Mouse (Mus musculus) neural tube, embryonic 11.5 days (tissue): ENCODE results near the gene Smagp. TPM values are rescaled to one million over a fixed set of nuclear protein-coding genes. Genes with fewer than 3 reads are reported as not detected.

Source experiments
- ATAC-seq: fragments of 200-750 bp; cut with Nextera tagmentation; 2 replicates; pipeline ENCODE4 v1.8.0; 2017; ENCODE audit warnings: moderate number of reproducible peaks, mild to moderate bottlenecking, moderate TSS enrichment, moderate library complexity; ENCODE audit not compliant: insufficient read depth, low FRiP score, low TSS enrichment
- DNase-seq: peaks from one replicate; pipeline ENCODE4 v3.0.0-alpha.2; 2015; ENCODE audit warnings: low spot score
- H3K27ac ChIP-seq: fragments of 300-500 bp; sonication (generic); 2 replicates; pipeline ENCODE4 v1.5.1; 2014; ENCODE audit warnings: low read depth, mild to moderate bottlenecking, low read length
- H3K27me3 ChIP-seq: fragments of 300-500 bp; sonication (generic); 2 replicates; pipeline ENCODE4 v1.6.1; 2014; ENCODE audit warnings: mild to moderate bottlenecking, low read length, mixed read lengths; ENCODE audit not compliant: control insufficient read depth, insufficient read depth
- H3K36me3 ChIP-seq: fragments of 300-500 bp; sonication (generic); 2 replicates; pipeline ENCODE4 v1.6.1; 2014; ENCODE audit warnings: mild to moderate bottlenecking, low read length, moderate library complexity, mixed read lengths; ENCODE audit not compliant: control insufficient read depth, insufficient read depth
- H3K4me1 ChIP-seq: fragments of 300-500 bp; sonication (generic); 2 replicates; pipeline ENCODE4 v1.6.1; 2014; ENCODE audit warnings: low read length, mixed read lengths; ENCODE audit not compliant: control insufficient read depth, insufficient read depth
- H3K4me2 ChIP-seq: fragments of 300-500 bp; sonication (generic); 2 replicates; pipeline ENCODE4 v1.6.1; 2014; ENCODE audit warnings: low read depth, mild to moderate bottlenecking, moderate library complexity
- H3K4me3 ChIP-seq: fragments of 300-500 bp; sonication (generic); 2 replicates; pipeline ENCODE4 v1.5.1; 2014; ENCODE audit warnings: low read depth, low read length
- H3K9ac ChIP-seq: fragments of 300-500 bp; sonication (generic); 2 replicates; pipeline ENCODE4 v1.6.1; 2014; ENCODE audit warnings: mild to moderate bottlenecking, low read length
- H3K9me3 ChIP-seq: fragments of 300-500 bp; sonication (generic); 2 replicates; pipeline ENCODE4 v1.6.1; 2016; ENCODE audit warnings: low read length; ENCODE audit not compliant: control insufficient read depth
- WGBS: fragments of 180-500 bp; shearing (Covaris S2); extraction: QIAGEN DNeasy Blood & Tissue Kit; methylation state at CpG from one replicate; pipeline ENCODE4 v1.1.7; 2014; 5-methylcytosine and 5-hydroxymethylcytosine counted together
- polyA plus RNA-seq: library from polyadenylated mRNA; unstranded; fragments of >200 nt; fragmentation: Nextera tagmentation; extraction: Ambion mirVana; gene quantifications from 2 replicates; pipeline ENCODE4 v1.2.1, GENCODE M21; 2014

Smagp gene
- polyA plus RNA-seq, 1 experiment from 2014 or later = 3.8 TPM

DNA sequence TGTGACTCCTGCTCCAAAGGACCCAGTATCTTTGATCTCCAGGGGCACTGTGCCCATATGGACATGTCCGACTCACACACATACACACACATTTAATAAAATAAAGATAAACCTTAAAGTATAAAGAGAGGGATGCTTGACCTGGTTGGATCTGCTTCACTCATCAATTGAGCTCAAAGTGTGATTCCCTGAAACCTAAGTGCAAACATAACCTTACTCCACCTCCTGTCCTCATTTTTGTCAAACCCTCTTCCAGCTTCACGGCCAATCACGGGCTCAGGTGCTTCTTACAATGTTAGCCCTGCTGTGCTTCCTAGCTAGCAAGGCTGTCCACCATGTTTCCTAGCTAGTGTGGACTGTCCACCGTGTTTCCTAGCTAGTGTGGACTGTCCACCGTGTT lies 18.5 kb upstream of the Smagp start:
- DNase-seq = no peak
- H3K9me3 ChIP-seq = no peaks in the 10 kb centered on the region
- 88% methylated on average over 5 of the region's 5 CpGs for WGBS
- no peak overlapping the region for H3K9ac ChIP-seq
- no peak overlapping the region for H3K4me2 ChIP-seq
- no peaks in the 10 kb centered on the region for H3K27me3 ChIP-seq
- H3K36me3 ChIP-seq = no peaks in the 10 kb centered on the region
- no peaks in the 10 kb centered on the region for H3K4me1 ChIP-seq
- H3K27ac ChIP-seq = no peak overlapping the region
- no peak overlapping the region for H3K4me3 ChIP-seq
- no peak for ATAC-seq

DNA sequence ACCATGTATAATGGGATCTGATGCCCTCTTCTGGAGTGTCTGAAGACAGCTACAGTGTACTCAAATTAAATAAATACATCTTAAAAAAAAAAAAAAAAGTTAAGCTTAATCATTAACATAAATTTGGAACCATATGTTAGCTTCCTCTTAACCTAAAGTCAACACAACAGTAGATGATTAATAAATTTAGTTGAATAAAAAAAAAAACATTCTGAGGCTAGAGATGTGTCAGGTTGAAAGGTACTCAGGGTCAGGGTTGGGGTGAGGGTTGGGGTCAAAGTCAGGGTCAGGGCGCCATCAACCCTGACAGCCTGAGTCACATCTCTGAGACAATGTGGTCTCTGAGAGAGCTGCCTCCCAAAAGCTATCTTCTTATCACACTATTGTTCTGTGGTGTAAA lies 17.5 kb upstream of the Smagp start:
- no peaks in the 10 kb centered on the region for H3K36me3 ChIP-seq

DNA sequence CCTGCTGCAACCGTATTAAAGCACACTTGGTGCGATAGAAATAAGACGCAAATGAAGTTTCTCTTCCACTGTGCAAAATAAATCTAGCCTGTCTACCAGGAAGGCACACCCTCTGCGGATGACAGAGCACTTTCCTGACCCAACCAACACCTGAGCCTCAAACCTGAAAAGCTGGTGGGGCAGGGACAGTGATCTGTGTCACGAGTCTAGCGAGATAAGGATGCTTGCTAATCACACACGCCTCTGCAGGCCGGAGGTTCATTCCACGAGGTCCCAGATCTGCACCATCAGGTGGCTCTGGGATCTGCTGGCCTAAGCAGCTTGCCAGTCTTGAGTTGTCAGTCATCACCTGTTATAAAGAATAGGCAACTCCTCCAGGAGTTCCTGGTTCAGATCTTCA lies 14.9 kb upstream of the Smagp start:
- H3K9me3 ChIP-seq = no peaks in the 10 kb centered on the region
- no peaks in the 10 kb centered on the region for H3K4me1 ChIP-seq
- DNase-seq (no peak), ATAC-seq (no peak)
- no peak overlapping the region for H3K27ac ChIP-seq
- no peak overlapping the region for H3K4me2 ChIP-seq
- no peaks in the 10 kb centered on the region for H3K27me3 ChIP-seq
- 89% methylated on average over 9 of the region's 9 CpGs for WGBS
- H3K9ac ChIP-seq = no peak overlapping the region
- H3K4me3 ChIP-seq = no peak overlapping the region
- no peaks in the 10 kb centered on the region for H3K36me3 ChIP-seq

More for the DNA sequence above, 17.5 kb upstream of the Smagp start:
- Histone ChIP-seq H3K27ac (no peak overlapping the region), H3K9ac (no peak overlapping the region), H3K9me3 (no peaks in the 10 kb centered on the region), H3K4me2 (no peak overlapping the region), H3K4me3 (no peak overlapping the region), H3K27me3 (no peaks in the 10 kb centered on the region), H3K4me1 (no peaks in the 10 kb centered on the region)
- ATAC-seq (no peak), DNase-seq (no peak)
- 84% methylated on average over 1 of the region's 1 CpGs for WGBS

DNA sequence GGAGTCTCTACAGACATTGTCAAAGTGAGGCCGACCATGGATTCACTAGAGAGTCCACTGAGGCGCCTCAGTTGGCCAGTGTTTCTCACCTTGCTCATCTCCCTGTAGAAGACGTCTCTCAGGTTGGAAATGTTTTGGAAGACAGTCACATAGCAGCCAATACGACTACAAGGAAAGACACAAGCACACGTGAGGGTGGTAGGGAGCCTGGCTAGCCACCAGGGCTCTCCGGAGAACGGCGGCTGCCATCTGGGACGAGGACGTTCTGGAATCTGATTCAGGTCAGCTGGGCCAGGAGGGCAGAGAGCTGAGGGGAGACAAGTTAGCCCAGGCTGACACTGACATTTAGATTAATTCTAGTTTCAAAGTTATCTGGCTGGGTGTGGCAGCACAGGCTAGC lies 13.4 kb upstream of the Smagp start:
- no peak for DNase-seq
- no peaks in the 10 kb centered on the region for H3K36me3 ChIP-seq
- no peaks in the 10 kb centered on the region for H3K4me1 ChIP-seq
- H3K27me3 ChIP-seq = no peaks in the 10 kb centered on the region
- 88% methylated on average over 10 of the region's 10 CpGs for WGBS
- no peak overlapping the region for H3K27ac ChIP-seq
- H3K4me2 ChIP-seq = no peak overlapping the region
- ATAC-seq = no peak
- no peak overlapping the region for H3K9ac ChIP-seq
- H3K4me3 ChIP-seq = no peak overlapping the region
- no peaks in the 10 kb centered on the region for H3K9me3 ChIP-seq

DNA sequence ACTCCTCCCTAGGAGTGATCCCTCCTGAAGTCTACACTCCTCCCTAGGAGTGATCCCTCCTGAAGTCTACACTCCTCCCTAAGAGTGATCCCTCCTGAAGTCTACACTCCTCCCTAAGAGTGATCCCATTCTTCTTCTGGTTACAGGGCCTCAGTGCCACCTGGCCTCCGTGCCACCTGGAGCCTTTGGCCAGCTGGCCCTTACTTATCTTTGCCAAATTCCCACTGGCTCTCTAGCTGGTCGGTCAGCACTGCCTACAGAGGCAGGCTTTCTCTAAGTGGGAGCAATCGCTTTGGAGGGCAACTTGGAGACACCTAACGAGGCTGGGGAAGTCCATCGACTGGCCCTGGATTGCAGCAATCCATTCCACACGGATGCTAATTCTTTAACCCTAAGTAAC lies 9.4 kb upstream of the Smagp start:
- Histone ChIP-seq H3K27me3 (no peaks in the 10 kb centered on the region), H3K9me3 (no peaks in the 10 kb centered on the region), H3K9ac (no peak overlapping the region), H3K4me1 (no peaks in the 10 kb centered on the region), H3K4me3 (no peak overlapping the region), H3K36me3 (no peaks in the 10 kb centered on the region), H3K27ac (no peak overlapping the region), H3K4me2 (no peak overlapping the region)
- DNase-seq (no peak), ATAC-seq (no peak)
- 79% methylated on average over 6 of the region's 6 CpGs for WGBS

DNA sequence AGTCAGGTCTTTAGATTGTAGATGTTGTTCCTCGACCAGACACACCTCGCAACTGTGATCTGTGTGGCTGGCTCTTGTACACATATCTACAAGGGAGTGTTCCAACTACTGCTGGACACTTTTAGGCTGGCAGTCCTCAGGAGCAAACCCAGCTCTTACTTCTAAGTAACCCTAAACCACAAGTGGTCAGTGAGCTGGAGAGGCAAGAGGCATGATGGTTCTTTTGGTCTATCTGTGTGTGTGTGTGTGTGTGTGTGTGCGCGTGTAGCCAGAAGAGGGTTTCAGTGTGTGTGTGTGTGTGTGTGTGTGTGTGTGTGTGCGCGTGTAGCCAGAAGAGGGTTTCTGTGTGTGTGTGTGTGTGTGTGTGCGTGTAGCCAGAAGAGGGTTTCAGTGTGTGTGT lies 5.7 kb upstream of the Smagp start:
- Histone ChIP-seq H3K27ac (no peak overlapping the region), H3K27me3 (peaks cover 12% of the 10 kb centered on the region), H3K4me1 (no peaks in the 10 kb centered on the region), H3K9ac (no peak overlapping the region), H3K36me3 (no peaks in the 10 kb centered on the region), H3K4me3 (no peak overlapping the region), H3K9me3 (no peaks in the 10 kb centered on the region), H3K4me2 (no peak overlapping the region)
- no peak for DNase-seq
- 97% methylated on average over 7 of the region's 7 CpGs for WGBS
- no peak for ATAC-seq

DNA sequence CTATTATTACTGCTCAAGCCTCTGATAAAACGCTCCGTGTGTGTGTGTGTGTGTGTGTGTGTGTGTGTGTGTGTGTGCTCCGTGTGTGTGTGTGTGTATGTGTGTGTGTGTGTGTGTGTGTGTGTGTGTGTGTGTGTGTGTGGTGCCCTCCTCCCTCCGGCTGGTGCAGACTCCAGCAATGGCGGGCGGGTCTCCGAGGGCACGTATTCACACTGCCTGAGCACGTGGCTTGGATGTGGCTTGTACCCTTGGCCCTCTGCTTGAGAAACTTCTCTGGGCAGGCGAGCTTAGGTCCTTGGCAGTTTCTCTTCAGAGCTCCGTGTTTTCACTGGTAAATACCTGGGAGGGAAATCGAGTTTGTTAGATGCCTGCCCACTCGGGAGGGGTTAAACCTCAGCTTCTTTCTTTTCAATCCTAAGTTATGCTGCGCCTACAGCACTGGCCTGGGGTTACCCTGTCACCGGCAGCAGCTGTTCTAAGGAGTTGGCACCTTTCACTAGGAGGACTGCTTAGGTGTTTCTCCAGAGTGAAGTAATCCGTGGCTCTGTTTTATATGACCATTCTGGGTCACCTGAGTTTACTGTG lies 4.6 kb upstream of the Smagp start:
- H3K9ac ChIP-seq = no peak overlapping the region
- peaks cover 8% of the 10 kb centered on the region for H3K4me1 ChIP-seq
- H3K9me3 ChIP-seq = no peaks in the 10 kb centered on the region
- ATAC-seq (no peak), DNase-seq (no peak)
- H3K4me3 ChIP-seq = no peak overlapping the region
- peaks cover 23% of the 10 kb centered on the region for H3K27me3 ChIP-seq
- H3K27ac ChIP-seq = no peak overlapping the region
- H3K4me2 ChIP-seq = no peak overlapping the region
- no peaks in the 10 kb centered on the region for H3K36me3 ChIP-seq
- 77% methylated on average over 12 of the region's 16 CpGs for WGBS

DNA sequence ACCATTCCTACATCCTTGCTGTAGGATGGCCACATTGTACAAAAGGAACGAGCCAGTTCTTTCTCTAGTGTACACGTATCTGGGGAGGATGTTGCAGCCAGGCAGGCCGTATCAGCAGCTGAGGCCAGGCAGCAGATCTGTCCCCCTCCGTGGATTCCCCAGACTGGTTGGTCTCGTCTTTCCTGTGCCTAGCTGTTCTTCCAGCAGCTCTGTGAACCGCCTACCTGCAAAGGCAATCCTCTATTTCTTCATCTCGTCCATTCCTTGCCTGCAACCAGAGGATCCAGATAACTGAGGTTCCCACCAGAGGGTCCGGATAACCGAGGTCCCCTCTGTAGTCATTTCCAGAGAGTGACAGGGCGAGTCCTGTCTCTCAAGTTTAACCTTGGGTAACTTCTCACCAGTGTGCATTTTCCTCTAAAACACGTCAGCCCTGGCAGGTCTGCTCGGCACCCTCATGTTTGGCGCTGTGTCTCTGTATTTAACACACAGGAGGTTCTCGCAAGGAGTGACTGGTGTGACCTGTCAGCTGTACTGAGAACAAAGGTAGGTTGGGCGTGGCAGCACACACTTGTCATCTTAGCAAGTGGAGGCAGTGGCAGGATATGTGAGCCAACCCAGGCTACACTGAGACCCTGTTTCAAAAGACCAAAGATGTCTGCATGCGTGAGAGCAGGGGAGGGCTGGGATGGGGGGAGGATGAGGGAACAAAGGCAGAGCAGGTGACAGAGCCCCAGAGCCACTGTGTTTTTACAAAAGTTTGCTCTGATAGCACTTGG lies 3.4 kb upstream of the Smagp start:
- WGBS = 77% methylated on average over 16 of the region's 16 CpGs
- no peak overlapping the region for H3K9ac ChIP-seq
- H3K36me3 ChIP-seq = no peaks in the 10 kb centered on the region
- DNase-seq = no peak
- peaks cover 34% of the 10 kb centered on the region for H3K27me3 ChIP-seq
- no peak overlapping the region for H3K4me2 ChIP-seq
- no peak overlapping the region for H3K4me3 ChIP-seq
- ATAC-seq = no peak
- no peaks in the 10 kb centered on the region for H3K9me3 ChIP-seq
- H3K27ac ChIP-seq = no peak overlapping the region
- peaks cover 11% of the 10 kb centered on the region for H3K4me1 ChIP-seq

DNA sequence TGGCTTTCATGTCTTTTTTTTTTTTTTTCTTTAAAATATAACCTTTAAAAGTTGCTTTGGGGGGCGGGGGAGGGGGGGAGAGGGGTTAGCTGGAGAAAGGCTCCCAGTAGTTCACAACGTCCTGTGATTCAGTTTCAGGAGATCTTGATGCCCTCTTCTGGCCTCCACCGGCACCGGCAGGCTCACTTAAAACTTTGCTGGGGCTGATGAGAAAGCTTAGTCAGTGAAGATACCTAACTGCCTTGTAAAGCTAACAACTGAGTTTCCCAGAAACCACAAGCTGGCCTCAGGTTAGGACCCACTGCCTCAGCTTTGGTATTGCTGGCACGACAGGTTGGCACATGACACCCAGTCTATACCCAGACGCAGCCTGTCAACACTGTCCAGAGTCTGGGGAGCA lies 921 bp upstream of the Smagp start:
- no peak for DNase-seq
- Histone ChIP-seq H3K36me3 (no peaks in the 10 kb centered on the region), H3K9ac (no peak overlapping the region), H3K27ac (no peak overlapping the region), H3K4me2 (no peak overlapping the region), H3K9me3 (no peaks in the 10 kb centered on the region), H3K4me3 (no peak overlapping the region), H3K4me1 (peaks cover 11% of the 10 kb centered on the region), H3K27me3 (peaks cover 44% of the 10 kb centered on the region)
- no peak for ATAC-seq
- 16% methylated on average over 6 of the region's 6 CpGs for WGBS
